Mouse (Mus musculus) skeletal muscle tissue, adult 2 months (tissue): ENCODE data around the gene Synpo2.

Experiments
- DNase-seq: peaks from one replicate; pipeline ENCODE4 v3.0.0-alpha.2; 2012; ENCODE audit warnings: low read depth, low spot score

Gene Synpo2

DNA sequence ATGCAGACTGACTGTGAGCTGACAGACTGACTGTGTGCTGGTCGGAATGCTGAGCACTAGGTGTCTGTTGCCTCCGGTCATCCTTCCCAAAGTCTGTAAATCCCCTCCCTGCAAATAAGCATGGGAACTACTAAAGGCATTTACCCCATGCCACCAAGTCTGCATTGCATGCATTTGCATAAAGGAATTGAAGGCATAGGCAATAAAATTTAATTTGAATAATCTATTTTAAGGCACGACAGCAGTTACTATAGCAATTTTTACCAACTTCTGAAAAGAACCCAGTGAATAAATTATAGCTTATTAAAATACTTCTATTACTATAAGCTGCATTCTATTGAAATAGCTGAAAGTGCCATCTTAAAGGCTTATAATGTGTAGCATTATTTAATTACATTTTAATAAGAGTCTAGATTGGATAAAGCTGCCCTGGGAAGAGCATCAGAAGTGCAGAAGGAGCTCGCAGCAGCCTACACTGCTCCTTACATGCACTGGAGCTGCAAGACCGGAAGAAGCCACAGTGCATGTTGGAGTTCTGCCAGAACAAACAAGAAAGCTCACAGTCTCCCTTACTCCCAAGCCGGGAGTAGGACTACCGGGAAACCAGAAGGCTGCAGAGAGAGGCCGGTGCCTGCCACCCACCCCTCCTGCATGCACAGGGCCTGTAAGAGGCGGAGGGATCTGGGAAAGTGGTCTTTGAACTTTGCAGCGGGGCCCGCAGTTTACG lies 142.9 kb downstream of the Synpo2 start:
- no peak for DNase-seq

DNA sequence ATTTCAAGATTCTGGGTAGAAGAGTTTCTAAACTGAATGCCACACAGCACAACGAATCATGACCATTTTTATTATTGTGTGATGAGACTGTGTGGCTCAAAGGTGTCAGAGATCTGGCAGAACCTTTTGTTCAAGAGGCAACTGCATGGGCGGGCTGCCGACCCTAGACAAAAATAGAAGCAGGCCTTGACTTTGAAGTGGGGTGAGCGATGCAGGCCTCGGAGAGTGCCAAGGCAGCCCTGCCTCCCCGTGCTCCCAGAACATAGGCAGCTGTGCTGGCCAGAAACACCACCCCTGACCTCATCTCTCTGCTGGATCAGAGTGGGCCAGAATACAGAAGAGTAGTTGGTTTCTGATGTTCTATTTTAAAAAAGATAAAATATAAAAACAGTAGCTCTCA lies 143.5 kb downstream of the Synpo2 start:
- DNase-seq, result peak; percentile 86

DNA sequence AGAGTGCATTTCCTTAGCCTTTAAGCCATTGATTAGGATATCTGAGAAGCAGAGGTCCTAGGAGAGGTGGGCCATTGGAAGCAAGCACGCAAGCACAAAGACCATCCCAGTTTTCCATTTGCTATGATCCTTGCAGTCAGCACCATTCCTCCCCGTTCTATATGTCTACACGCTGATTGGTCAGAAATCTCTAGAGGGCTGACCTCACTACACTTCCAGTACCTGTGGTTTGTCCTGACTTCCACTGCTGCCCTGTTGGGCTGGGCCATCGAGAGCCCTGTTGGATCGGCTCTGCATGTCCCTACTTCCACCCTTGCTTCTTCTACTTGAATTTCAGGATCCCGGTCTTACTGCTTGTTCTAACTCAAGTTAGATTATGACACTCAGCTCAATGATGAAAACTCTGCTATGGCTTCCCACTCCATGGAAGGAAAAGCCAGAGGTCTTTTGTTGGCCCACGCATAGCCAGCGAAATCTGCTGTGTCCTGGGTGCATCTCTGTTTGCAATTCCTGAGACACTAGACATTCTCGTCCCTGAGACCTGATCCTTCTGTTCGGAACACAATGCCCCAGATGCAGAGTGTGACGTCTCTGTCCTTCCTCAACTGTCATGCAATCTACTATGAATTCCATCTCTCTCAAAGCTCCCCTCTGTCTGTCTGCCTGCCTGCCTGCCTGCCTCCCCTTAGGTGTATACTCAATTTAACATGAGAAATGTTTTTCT lies 146.5 kb downstream of the Synpo2 start:
- DNase-seq, result no peak

DNA sequence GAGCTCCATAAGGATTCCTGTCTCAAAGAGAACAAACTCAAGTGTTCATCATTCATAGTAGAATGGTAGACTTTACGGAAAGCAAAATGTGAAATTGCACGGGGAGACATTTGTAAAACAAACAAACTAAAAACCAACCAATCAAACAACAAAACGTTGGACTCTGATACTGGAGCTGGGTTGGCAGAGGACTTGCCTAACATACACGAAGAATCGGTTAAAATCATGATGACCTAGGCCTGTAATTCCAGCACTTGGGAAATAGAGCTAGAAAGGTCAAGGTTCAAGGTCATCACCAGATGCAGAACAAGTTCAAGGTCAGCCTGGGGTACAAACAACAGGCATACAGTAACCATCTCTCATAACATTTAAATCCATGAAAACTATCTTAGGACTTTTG lies 147.7 kb downstream of the Synpo2 start:
- DNase-seq, result no peak

DNA sequence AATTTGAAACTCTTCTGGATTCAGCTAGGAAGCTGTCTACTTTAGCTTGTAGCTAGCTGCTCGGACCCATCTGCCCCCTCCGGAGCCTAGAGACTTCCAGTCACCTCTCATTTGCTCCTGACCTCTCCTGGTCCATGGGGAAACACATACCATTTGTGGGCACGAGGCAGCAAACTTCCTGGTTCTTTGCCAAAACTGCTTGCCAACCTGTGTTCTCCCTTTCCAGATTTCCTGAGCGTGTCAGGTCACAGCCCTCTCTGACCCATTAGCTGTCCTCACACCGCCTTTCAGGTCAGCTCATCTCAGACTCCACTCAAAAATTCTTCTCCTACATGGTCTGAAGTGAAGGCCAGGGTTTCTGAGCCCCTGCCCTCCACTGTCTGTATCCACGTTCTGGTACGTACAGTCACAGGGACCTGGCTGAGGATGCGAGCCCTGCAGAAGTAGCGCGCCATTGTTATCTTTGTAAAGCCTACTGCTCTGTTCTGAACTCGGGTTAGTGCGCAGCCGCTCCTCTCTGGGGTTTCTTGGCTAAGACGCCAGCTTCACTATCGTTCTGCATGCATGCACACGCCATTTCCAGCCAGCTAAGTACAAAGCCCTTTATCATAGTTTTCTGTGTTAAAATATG lies 150.0 kb downstream of the Synpo2 start:
- no peak for DNase-seq

DNA sequence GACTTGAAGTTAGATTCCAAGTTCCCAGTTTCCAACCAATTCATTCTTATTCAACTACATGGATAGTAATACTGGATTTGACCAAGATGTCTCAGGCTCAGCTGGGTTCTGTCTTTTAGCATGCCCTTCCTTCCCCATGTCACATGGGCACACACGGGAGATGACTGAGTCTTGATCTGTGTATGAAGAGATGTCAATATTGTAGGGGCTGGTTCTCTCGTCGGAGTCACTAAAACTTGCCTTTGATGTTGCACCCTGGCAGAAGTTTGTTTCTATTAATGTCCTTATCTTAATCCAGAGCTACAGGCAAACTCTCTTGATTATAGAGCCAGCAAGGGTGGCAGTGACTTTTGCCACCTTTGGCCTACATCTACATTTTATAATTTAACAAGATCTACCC lies 154.3 kb downstream of the Synpo2 start:
- DNase-seq, result no peak

DNA sequence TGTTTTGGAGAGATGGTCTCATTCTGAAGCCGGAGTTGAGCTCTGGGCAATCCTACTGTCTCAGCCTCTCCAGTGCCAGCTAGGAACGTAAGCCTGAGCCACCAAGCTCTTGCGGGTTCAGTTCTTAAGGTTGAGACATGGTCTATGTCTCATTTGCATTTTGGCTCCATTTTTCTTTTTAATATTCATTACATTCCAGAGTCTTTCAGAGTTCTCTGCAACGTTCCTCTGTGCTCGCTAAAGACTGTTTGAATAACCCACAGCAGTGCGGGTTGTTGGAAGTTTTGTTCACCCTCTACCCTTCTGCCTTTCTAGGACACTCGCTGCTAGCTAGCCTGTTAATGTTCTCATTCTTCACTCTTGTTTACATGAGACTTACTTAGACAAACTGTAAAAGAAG lies 155.0 kb downstream of the Synpo2 start:
- DNase-seq, result no peak

DNA sequence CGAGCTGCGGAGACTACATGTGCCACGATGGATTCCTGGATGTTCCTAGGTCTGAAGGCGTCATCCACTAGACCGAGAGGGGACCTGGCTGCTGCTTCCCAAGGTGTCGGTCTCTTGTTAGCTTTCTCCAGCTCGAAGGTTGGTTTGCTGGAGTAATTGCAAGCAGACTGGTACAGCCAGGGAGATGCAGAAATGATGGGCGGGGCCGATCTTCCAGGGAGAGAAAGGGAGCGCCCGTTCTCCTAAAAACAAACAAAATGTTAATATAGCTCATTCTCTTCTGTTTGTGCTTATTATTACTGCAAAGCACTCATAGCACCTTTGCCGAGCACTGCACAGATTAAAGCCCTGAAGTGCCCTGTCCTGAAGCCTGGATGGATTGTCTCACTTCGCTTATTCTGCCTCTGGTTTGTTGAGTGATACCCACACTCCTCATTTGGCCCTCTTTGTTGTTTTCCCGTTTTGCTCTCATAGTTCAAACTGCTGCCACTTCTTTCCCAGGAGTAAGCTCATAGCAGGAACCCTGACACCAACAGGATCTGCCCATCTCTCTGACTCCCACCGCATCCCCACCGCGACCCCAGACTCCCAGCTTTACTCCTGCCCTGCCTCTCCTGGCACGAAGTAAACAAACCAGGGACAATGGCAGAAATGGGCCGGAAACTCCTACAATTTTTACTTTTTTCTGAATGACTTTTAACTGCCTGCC lies 155.8 kb downstream of the Synpo2 start:
- DNase-seq, result no peak

DNA sequence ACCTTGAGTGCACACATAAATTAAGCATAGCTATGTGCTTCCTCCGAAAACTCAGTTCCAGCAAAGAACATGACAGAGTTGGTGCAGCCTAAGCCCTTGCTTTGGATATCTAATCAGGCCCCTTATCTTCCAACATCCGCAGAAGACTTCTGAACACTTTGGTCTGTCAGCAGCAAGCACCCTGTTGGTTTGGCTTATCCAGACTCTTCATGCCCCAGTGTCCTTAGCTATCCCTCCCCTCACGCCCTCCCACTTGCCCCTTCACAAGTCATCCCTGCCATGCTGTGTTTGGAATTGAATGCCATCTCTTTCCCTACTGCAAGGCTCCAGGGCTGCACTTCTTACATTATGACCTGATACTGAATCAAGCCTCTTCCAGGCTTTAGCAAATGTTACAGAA lies 160.2 kb downstream of the Synpo2 start:
- DNase-seq, result no peak

DNA sequence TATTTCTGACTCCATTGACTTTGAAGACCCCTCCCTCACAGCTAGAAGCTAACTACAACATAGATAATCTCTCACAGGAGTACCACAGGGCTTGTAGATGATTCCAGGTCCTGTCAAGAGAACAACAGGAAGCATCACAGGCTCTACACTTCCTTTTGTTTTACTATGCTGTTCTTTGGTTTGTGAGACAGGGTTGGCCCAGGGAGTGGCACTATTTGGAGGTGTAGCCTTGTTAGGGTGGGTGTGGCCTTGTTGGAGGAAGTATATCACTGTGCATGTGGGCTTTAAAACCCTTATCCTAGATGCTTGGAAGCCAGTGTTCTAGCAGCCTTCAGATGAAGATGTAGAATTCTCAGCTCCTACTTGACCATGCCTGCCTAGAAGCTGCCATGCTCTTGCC lies 160.9 kb downstream of the Synpo2 start:
- no peak for DNase-seq

DNA sequence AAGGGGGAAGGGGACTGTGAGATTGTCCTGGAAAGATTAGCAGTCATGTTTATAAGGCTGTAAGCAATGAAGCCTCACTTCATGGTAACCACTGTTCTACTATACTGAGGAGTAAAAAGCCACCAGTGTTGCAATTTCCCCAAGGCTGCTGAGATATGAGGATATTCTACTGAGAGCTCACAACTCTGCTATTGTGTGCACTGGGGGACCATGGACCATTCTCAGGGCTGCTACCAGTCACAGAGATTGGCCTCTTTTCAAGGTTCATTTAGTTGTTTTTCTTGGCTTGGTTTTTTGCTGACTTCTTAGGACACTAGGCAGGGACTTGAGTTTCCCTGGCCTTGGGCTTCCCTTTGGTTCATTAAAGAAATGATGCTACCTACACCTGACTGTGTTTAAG lies 162.6 kb downstream of the Synpo2 start:
- DNase-seq, result no peak

DNA sequence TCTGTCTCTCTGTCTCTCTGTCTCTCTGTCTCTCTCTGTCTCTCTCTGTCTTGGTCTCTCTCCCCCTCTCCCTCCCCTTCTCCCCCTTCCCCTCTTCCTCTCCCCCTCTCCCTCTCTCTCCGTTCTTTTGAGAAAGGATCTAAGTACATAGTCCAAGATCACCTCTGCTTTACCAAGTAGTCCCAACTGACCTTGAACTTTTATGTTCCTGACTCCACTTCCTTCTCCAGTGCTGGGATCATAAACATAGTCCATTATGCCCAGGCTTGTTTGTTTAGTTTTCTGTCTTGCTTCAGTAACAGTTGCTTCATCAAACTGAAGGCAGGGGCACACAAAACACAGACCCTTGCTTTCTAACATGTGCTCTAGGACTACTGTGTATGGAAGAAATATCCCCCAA lies 163.5 kb downstream of the Synpo2 start:
- no peak for DNase-seq

DNA sequence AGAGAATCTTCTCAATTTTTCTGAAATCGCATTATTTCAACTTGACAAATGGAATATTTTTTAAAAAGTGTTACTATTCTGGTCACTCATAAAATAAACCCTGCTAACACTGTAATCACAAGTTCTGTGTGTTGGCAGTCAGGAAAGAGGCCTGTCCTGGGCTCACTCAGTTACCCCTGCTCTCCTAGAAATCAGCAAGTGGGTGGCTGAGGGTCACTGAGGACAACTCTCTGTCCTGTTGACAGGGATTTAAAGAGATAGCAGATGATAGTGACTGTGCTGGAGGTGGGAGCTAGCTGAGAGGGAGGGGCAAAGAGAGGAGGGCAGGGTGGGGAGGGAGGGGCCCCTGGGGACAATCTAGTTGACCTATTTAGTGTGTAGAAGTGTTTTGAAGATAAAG lies 165.0 kb downstream of the Synpo2 start:
- no peak for DNase-seq

DNA sequence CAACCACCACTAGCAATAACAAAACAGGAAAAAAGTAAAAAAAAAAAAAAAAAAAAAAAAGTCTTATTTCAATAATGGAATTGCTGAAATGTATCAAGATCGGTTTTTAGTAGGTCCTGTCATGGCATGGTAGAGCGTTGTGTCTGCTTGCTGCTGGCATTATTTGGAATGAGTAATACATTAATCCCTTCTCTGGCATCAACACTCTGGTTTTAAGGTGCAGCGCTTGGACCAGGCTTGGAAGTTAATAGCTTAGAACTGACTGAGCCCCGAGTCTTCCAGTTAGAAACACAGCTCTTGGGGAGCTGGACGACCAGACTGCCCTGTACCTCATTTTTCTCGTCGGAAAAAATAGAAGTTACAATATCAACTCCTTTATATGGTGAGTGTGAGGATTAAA lies 169.1 kb downstream of the Synpo2 start:
- no peak for DNase-seq

DNA sequence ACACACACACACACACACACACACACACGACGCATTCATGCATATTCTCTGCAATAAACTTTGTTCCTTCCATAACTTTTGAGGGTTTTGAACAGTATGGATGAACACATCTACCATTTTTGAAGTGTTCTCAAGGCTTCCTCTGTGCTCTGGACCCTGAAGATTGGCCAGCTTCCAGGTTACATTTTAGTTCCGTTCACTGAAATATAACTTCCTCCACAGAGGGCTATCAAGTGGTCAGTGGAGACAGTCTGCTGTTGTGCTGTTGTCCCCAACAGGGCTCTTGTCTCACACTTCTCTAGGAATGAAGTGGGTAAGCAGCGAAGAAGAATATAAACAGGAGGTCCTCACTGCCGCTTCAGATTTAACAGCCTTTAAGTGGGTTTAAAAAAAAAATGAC lies 170.5 kb downstream of the Synpo2 start:
- no peak for DNase-seq

DNA sequence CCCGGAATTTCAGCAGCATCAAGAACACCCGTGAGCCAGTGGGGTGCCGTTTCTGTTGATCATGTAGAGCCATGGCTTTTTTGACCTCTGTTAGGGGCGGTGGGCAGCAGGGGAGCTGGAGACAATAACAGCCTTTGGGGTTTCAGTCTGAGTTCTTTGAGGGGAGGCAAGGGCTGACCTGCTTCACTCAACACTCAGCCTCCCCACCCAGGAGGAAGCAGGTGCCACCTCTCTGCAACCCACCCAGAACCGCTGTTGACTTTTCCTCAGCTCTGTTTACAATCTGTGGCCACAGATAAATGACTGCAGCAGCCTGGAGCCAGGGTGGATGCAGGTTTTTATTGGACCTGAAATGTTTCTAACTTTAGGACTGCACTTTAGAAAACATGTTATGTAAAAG lies 171.8 kb downstream of the Synpo2 start:
- no peak for DNase-seq

DNA sequence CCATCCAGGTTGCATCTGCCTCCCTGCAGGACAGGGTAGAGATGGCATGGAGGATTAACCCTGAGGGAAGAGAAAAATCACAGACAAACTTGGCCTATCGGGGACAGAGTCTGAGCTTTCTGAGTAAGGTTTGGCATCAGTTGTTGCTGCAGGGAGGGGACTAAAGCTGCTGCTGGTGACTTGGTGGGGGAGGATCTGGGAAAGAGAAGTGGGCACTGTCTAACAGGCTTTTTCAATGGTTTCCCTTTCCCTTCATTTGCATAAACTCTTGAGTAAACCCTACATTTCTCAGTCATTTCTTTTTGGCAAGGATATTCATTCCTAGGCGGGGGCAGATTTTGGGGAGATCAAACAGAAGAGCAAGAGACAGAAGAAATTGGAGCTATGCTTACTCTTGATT lies 174.0 kb downstream of the Synpo2 start:
- DNase-seq, result no peak

DNA sequence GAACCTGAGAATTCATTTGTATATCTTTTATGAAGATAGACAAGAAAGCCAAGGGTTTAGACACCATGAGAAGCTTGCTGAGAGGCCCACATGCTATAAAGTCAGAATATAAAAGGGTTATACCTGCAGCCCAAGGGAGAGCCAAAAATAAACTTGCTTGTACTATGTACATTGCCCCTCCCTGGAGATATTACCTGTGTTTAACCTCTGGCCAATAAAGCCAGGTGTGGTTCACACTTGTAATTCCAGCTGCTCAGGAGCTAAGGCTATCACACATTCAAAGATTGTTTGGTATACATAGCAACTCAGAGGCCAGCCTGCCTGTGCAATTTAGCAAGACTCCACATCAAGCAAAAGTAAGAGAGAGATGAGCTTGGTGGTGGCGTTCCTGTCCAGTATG lies 177.1 kb downstream of the Synpo2 start:
- DNase-seq, result no peak

DNA sequence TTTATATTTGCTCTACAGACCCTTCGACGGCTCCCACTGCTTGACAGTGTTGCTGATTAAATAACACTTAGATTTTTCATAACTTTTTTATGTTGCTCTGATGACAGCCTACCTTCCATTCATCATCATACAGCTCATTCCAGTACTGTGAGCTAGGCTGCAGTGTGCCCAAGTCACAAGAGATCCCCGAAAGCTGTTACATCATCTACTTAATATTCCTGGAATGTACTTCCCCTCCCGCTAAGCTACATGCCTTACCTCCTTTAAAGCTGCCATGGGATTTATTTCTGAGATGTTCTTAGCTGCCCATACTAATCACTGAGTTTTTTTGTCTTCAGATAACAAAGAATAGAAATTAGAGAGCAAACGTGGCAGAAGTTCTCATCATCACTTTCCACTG lies 181.8 kb downstream of the Synpo2 start:
- no peak for DNase-seq

DNA sequence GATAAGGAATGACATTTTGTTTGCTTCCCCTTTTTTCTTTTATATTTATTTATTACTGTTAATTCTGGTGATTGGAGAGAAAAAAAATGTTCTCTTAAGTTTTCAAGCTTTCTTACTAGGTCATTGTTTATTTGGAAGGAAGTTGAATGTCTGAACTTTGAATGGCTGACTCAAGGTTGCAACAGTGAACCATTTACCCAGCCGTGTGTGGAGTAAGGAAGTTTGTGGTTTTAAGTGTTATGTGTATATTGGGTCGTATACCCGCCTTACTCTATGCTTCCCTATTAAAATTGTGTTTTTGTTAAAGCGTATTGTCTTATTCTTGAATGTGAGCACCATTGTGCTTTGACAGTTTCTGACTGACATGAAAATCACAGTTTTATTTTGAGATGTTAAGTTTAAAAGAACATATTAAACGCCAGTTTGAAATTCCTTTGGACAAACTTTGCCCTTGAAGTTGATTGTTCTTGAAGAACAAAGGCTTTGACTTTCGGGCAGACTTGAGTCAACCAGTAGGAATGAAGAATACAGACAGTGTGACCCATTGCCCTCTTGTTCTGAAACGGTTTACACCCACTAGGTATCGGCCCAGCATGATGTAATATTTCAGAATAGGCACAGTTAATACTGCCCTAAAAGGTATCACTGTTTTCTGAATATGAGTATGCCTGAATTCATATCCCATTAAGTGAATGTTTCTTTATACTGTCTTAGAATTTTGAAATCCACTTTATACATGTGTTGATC lies 182.6 kb downstream of the Synpo2 start:
- no peak for DNase-seq

DNA sequence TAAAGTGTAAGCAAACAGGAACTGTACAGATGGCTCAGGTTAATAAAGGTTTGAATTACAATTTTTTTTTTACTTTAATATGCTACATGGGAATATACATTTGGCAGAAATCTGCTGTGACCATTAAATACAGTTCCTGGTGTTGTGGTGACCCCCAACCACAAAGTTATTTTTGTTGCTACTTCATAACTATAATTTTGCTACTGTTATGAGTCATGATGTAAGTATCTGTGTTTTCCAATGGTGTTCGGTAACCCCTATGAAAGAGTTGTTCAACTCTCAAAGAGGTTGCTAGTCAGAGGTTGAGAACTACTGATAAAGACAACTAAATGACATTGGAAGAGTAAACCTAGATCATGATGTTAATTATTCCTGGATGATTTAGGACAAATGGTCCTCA lies 193.6 kb downstream of the Synpo2 start:
- DNase-seq, result no peak

DNA sequence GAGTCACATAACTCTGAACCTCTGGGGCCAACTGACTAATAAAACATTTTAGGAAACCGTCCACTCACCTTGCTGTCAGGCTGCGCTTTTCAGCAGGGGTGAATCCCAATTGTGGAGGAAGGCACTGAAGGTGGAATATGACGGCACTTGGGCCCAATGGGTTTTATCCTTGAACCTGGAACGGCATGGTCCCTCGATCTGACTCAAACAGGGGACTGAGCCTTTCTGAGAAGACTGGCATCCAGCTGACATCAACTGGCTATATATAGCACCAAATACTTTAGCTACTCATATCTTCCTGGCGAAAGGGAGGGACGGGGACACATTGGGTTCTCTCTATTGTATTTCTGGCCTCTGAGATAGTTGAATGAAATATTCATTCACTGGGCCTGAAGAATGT lies 201.2 kb downstream of the Synpo2 start, which contains the start of gene Myoz2:
Myoz2 (minus strand) TSS at position 264 of the 400 bp plus-strand sequence.
- DNase-seq, result peak; percentile 9
